1 mouse cellular context compared by ENCODE assay signal in the genomic region with DNA sequence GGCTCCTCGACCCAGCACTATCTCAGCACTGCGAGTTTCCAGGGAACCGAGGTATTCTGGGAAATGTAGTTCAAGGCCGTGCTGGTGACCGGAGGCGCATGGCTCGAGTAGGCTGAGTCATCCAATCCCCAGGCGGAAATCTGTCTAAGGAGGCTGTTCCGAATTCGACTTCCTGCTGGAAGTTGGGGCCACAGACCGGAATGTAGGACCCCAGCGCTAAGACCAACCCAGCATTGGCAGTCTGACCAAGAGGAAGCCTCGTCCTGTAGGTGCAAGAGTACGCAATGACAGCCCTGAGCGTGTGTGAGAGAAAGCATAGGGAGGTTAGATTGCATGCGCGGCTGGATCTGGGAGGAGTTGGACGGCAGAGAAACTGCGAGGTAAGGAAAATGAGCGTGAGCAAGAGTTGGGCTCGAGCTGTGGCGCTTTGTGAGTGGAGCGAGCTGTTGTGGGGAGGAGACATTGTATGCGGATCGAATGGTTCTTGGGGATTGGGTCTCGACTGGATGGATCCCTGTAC.
TF ChIP-seq lines count a peak whose summit lies in the region.

A gene (plus strand): TSS at position 205 of the 520 bp plus-strand sequence.

TF ChIP-seq in MEL, 35 proteins besides CTCF, POLR2A, EP300 and RAD21 (continued from another document):
- TF ChIP-seq MAFK (IDR thresholded peaks at IDR 0.05; ENCODE audit: borderline replicate concordance, low read depth, low read length), result no peak
- TF ChIP-seq MEF2A (IDR thresholded peaks at IDR 0.05; ENCODE audit: extremely low read depth, insufficient replicate concordance, low read depth, low read length, poor library complexity, severe bottlenecking), result no peak
- peak; percentile 90 for TF ChIP-seq MXI1 (IDR thresholded peaks at IDR 0.05; ENCODE audit: low read depth, low read length)
- peak; percentile 76 for TF ChIP-seq ZMIZ1 (IDR thresholded peaks at IDR 0.05; ENCODE audit: low read depth, low read length)
- TF ChIP-seq USF1 (IDR thresholded peaks at IDR 0.05; ENCODE audit: low read depth, low read length), result peak; percentile 59; the same call in 1 of the 2 replicates
- TF ChIP-seq TCF12 (IDR thresholded peaks at IDR 0.05; ENCODE audit: low read depth, low read length), result peak; percentile 46; the same call in 1 of the 2 replicates
- TF ChIP-seq ELF1 (IDR thresholded peaks at IDR 0.05; ENCODE audit: low read depth, low read length), result peak; percentile 83
- TF ChIP-seq POLR2AphosphoS2 (IDR thresholded peaks at IDR 0.05; ENCODE audit: low read length), result no peak
- TF ChIP-seq CHD1 (IDR thresholded peaks at IDR 0.05; ENCODE audit: low read depth, low read length), result no peak
- TF ChIP-seq ZNF384 (IDR thresholded peaks at IDR 0.05; ENCODE audit: low read depth, low read length), result no peak
